Mouse (Mus musculus): ENCODE results near the gene Clpx. TPM values are rescaled to one million over a fixed set of nuclear protein-coding genes. Genes with fewer than 3 reads are reported as not detected.

The Clpx gene
- polyA plus RNA-seq, 1 experiment from 2014 or later = 33.3 TPM

GRCm38 (mm10) chr9:65347112-65347850, 53.2 kb downstream of the Clpx start:
- H3K4me3 ChIP-seq (replicated peaks) = peak overlapping the region; percentile 98
- H3K9me3 ChIP-seq (replicated peaks) = no peaks in the 10 kb centered on the region
- peak overlapping the region; percentile 94 for H3K4me2 ChIP-seq
- peak overlapping the region; percentile 97 for H3K9ac ChIP-seq
- peak overlapping the region; percentile 96 for H3K27ac ChIP-seq (replicated peaks)
- no peaks in the 10 kb centered on the region for H3K36me3 ChIP-seq (replicated peaks)
- H3K27me3 ChIP-seq = no peaks in the 10 kb centered on the region
- peaks cover 33% of the 10 kb centered on the region for H3K4me1 ChIP-seq (replicated peaks)
- ATAC-seq (ENCODE audit: insufficient read depth) = no peak
- 27% methylated on average over 8 of the region's 8 CpGs for WGBS (ENCODE audit: insufficient replicate concordance)

- no peaks in the 10 kb centered on the region for H3K27me3 ChIP-seq
- no peaks in the 10 kb centered on the region for H3K9me3 ChIP-seq (replicated peaks)
- H3K4me3 ChIP-seq (replicated peaks) = no peak overlapping the region
- peaks cover 37% of the 10 kb centered on the region for H3K36me3 ChIP-seq (replicated peaks)
- no peak overlapping the region for H3K4me2 ChIP-seq
- H3K27ac ChIP-seq (replicated peaks) = no peak overlapping the region
- peaks cover 11% of the 10 kb centered on the region for H3K4me1 ChIP-seq (replicated peaks)
- ATAC-seq (ENCODE audit: insufficient read depth) = no peak
- no peak overlapping the region for H3K9ac ChIP-seq
- 75% methylated on average over 5 of the region's 5 CpGs for WGBS (ENCODE audit: insufficient replicate concordance)
These were observed 59.2 kb downstream of the Clpx start for GRCm38 (mm10) chr9:65353251-65353650.

- Histone ChIP-seq H3K9ac (no peak overlapping the region), H3K4me2 (no peak overlapping the region), H3K4me3 (replicated peaks) (no peak overlapping the region), H3K9me3 (replicated peaks) (no peaks in the 10 kb centered on the region), H3K36me3 (replicated peaks) (peaks cover 66% of the 10 kb centered on the region), H3K27ac (replicated peaks) (no peak overlapping the region), H3K27me3 (no peaks in the 10 kb centered on the region), H3K4me1 (replicated peaks) (peaks cover 9% of the 10 kb centered on the region)
- ATAC-seq (ENCODE audit: insufficient read depth) = no peak
- WGBS (ENCODE audit: insufficient replicate concordance) = 74% methylated on average over 7 of the region's 7 CpGs
These were observed 62.5 kb downstream of the Clpx start for GRCm38 (mm10) chr9:65356561-65356960.

DNA sequence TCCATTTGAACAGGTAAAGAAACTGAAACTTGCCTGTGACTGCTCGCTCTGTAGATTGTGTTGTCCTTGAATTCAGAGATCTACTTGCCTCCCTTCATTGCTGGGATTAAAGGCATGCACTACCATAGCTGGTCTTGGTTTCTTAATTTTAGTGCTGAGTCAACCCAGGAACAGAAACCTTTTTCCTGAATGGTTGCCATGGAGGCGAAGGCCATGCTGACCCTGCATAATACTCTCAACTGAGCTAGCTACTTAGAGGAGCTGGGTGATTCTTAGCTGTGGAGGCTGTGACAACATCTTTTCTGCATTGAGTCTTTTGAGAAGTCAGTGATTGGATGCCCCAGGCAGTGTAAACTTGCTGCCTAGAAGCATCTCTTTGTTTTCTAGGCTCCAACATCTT, 62.9 kb downstream of the Clpx start:
- no peaks in the 10 kb centered on the region for H3K9me3 ChIP-seq (replicated peaks)
- ATAC-seq (ENCODE audit: insufficient read depth) = no peak
- no peak overlapping the region for H3K27ac ChIP-seq (replicated peaks)
- peaks cover 68% of the 10 kb centered on the region for H3K36me3 ChIP-seq (replicated peaks)
- H3K4me2 ChIP-seq = no peak overlapping the region
- peaks cover 9% of the 10 kb centered on the region for H3K4me1 ChIP-seq (replicated peaks)
- WGBS (ENCODE audit: insufficient replicate concordance) = 79% methylated on average over 2 of the region's 2 CpGs
- no peak overlapping the region for H3K9ac ChIP-seq
- no peak overlapping the region for H3K4me3 ChIP-seq (replicated peaks)
- H3K27me3 ChIP-seq = no peaks in the 10 kb centered on the region

DNA sequence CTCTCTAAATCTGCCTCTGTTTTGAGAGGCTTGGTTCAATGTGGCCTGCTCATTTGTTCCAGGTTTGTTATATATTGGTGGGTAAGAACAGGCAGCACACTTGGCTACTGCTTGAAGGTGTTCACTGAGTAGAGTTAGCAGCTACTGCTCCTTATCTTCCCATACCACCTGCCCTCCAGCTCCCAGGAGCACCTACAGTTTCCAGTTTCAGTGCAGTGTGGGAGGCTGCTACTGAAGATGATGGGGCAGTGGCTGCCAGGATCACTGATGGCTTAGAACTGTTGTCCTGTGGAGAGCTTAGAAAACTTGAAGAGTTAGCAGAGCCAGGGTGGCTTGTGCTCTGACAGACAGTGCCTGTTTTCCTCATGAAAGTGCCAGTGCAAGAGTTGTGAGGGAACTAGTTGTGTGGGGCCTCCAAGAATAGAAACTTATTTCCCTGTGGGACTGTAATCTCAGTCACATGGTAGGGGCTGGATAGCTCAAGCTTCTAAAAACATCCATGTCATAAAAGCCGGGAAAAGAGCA, 65.0 kb downstream of the Clpx start:
- Histone ChIP-seq H3K27me3 (no peaks in the 10 kb centered on the region), H3K9ac (no peak overlapping the region), H3K9me3 (replicated peaks) (no peaks in the 10 kb centered on the region), H3K4me1 (replicated peaks) (peaks cover 9% of the 10 kb centered on the region), H3K4me2 (0 out of 2 replicates have a peak overlapping the region, but pooled peaks have one; percentile 6), H3K36me3 (replicated peaks) (peaks cover 72% of the 10 kb centered on the region), H3K27ac (replicated peaks) (peak overlapping the region; percentile 45), H3K4me3 (replicated peaks) (no peak overlapping the region)
- peak; percentile 75 for ATAC-seq (ENCODE audit: insufficient read depth)
- WGBS (ENCODE audit: insufficient replicate concordance) = 72% methylated on average over 1 of the region's 1 CpGs

GRCm38 (mm10) chr9:65360641-65361448, 66.8 kb downstream of the Clpx start, which contains the start of gene Ubap1l:
Gene Ubap1l, plus strand, starts transcription at chr9:65361041.
- H3K4me1 ChIP-seq (replicated peaks) = peaks cover 9% of the 10 kb centered on the region
- H3K9ac ChIP-seq = no peak within 1 kb of the TSS
- H3K4me3 ChIP-seq (replicated peaks) = no peak within 1 kb of the TSS
- ATAC-seq (ENCODE audit: insufficient read depth) = no peak
- no peaks in the 10 kb centered on the region for H3K9me3 ChIP-seq (replicated peaks)
- no peaks in the 10 kb centered on the region for H3K27me3 ChIP-seq
- H3K27ac ChIP-seq (replicated peaks) = 0 out of 2 replicates have a peak within 1 kb of the TSS, but pooled peaks have one; percentile 2
- no peak within 1 kb of the TSS for H3K4me2 ChIP-seq
- 82% methylated on average over 16 of the region's 16 CpGs for WGBS (ENCODE audit: insufficient replicate concordance)
- H3K36me3 ChIP-seq (replicated peaks) = peaks cover 58% of the 10 kb centered on the region

DNA sequence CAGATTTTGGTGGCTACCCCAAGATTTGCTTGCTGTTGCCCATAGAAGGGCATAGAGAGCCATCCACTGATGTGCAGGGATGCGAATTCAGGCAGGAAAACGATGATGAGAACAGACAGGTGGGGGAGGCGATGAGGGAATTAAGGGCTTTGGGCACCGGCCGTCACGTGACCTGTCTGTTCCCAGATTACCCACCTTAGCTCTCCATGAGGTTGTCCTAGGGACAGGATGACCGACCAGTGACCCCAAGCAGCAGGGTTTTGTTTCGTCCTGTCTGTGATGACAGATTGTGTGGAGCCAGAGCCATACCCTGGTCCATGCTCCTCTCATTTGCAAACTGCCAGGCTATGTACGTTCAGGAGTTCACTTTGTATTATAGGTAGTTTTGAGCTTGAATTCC, 69.6 kb downstream of the Clpx start:
- Histone ChIP-seq H3K4me3 (replicated peaks) (no peak overlapping the region), H3K4me1 (replicated peaks) (peaks cover 6% of the 10 kb centered on the region), H3K9ac (no peak overlapping the region), H3K9me3 (replicated peaks) (no peaks in the 10 kb centered on the region), H3K36me3 (replicated peaks) (peaks cover 32% of the 10 kb centered on the region), H3K4me2 (no peak overlapping the region), H3K27me3 (no peaks in the 10 kb centered on the region), H3K27ac (replicated peaks) (no peak overlapping the region)
- no peak for ATAC-seq (ENCODE audit: insufficient read depth)
- WGBS (ENCODE audit: insufficient replicate concordance) = 70% methylated on average over 9 of the region's 9 CpGs

- no peak for ATAC-seq (ENCODE audit: insufficient read depth)
- Histone ChIP-seq H3K27me3 (no peaks in the 10 kb centered on the region), H3K9ac (no peak overlapping the region), H3K9me3 (replicated peaks) (no peaks in the 10 kb centered on the region), H3K4me2 (no peak overlapping the region), H3K36me3 (replicated peaks) (peaks cover 15% of the 10 kb centered on the region), H3K4me1 (replicated peaks) (no peaks in the 10 kb centered on the region), H3K27ac (replicated peaks) (no peak overlapping the region), H3K4me3 (replicated peaks) (no peak overlapping the region)
- 71% methylated on average over 7 of the region's 7 CpGs for whole genome bisulfite sequencing (ENCODE audit: insufficient replicate concordance)
These were observed 71.7 kb downstream of the Clpx start for GRCm38 (mm10) chr9:65365721-65366120.

- no peak overlapping the region for H3K9ac ChIP-seq
- 77% methylated on average over 24 of the region's 24 CpGs for WGBS (ENCODE audit: insufficient replicate concordance)
- H3K27ac ChIP-seq (replicated peaks) = no peak overlapping the region
- no peaks in the 10 kb centered on the region for H3K4me1 ChIP-seq (replicated peaks)
- no peak overlapping the region for H3K4me3 ChIP-seq (replicated peaks)
- H3K9me3 ChIP-seq (replicated peaks) = no peaks in the 10 kb centered on the region
- no peak overlapping the region for H3K4me2 ChIP-seq
- H3K36me3 ChIP-seq (replicated peaks) = no peaks in the 10 kb centered on the region
- no peak for ATAC-seq (ENCODE audit: insufficient read depth)
- no peaks in the 10 kb centered on the region for H3K27me3 ChIP-seq
These were observed 77.7 kb downstream of the Clpx start for GRCm38 (mm10) chr9:65371756-65372155.

DNA sequence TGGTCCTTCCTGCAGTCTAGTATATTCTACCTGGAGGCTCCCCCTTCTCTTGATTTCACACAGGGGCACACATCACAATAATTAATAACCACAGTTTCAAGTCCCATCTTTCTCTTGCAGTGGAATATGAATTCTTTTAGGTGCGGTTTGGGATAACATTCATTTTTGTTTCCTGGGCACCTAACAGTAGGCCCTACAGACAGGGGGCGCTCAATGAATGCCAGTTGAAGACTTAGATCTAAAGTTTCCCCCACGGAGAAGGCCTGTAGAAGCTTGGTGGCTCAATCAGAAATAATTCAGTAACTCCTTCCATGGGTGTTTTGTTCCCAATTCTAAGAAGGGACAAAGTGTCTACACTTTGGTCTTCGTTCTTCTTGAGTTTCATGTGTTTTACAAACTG, 78.4 kb downstream of the Clpx start:
- Histone ChIP-seq H3K9ac (no peak overlapping the region), H3K36me3 (replicated peaks) (no peaks in the 10 kb centered on the region), H3K4me1 (replicated peaks) (no peaks in the 10 kb centered on the region), H3K27me3 (no peaks in the 10 kb centered on the region), H3K27ac (replicated peaks) (no peak overlapping the region), H3K9me3 (replicated peaks) (no peaks in the 10 kb centered on the region), H3K4me2 (no peak overlapping the region), H3K4me3 (replicated peaks) (no peak overlapping the region)
- 57% methylated on average over 4 of the region's 4 CpGs for WGBS (ENCODE audit: insufficient replicate concordance)
- no peak for ATAC-seq (ENCODE audit: insufficient read depth)

DNA sequence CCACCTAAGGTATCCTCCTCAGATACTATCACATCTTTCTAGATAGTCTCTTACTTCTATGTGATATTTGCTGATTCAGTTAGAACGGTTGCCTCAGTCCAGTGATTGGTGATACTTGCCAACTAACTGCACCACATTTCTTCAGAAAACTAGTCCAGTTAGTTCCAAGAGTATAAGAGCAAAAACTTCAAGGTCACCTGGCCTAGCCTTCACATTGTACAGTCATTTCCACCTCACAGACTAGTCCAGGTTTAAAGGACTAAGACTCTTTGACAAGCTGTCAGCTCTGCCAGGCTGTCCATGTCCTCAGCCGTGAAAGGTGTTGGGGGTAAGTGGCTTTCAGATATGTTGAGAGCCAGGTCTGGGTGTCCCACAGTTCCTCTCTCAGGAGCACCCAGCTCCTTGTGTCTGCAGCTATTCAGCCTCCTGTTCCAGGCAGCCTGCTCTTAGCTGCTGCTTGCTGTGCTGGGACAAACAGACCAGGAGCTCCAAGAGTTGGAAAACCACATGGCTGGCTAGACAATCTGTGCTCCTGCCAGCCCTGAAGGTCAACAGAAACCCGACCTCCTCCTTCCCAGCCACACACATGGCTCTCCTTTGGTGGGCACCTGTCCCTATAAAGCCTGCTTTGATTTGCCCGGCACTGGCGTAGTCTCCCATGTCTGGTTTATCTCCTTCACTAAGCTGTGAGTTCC, 80.6 kb downstream of the Clpx start:
- WGBS (ENCODE audit: insufficient replicate concordance) = 76% methylated on average over 5 of the region's 5 CpGs
- no peak overlapping the region for H3K4me3 ChIP-seq (replicated peaks)
- H3K4me1 ChIP-seq (replicated peaks) = no peaks in the 10 kb centered on the region
- no peaks in the 10 kb centered on the region for H3K36me3 ChIP-seq (replicated peaks)
- no peaks in the 10 kb centered on the region for H3K9me3 ChIP-seq (replicated peaks)
- no peak overlapping the region for H3K27ac ChIP-seq (replicated peaks)
- H3K27me3 ChIP-seq = no peaks in the 10 kb centered on the region
- no peak for ATAC-seq (ENCODE audit: insufficient read depth)
- H3K4me2 ChIP-seq = no peak overlapping the region
- H3K9ac ChIP-seq = no peak overlapping the region

All from liver, embryonic 15.5 days (tissue).